Mouse (Mus musculus) stomach, postnatal 0 days (tissue): Measurements from ENCODE around the gene Bcl7b.

Experiments
- CTCF ChIP-seq: IDR thresholded peaks from 2 replicates; pipeline ENCODE4 v1.5.1; 2016; ENCODE audit warnings: antibody characterized with exemption, low read depth, mild to moderate bottlenecking, moderate library complexity
- EP300 ChIP-seq: optimal IDR thresholded peaks from 2 replicates; pipeline ENCODE3; 2016; ENCODE audit warnings: antibody characterized with exemption

DNA sequence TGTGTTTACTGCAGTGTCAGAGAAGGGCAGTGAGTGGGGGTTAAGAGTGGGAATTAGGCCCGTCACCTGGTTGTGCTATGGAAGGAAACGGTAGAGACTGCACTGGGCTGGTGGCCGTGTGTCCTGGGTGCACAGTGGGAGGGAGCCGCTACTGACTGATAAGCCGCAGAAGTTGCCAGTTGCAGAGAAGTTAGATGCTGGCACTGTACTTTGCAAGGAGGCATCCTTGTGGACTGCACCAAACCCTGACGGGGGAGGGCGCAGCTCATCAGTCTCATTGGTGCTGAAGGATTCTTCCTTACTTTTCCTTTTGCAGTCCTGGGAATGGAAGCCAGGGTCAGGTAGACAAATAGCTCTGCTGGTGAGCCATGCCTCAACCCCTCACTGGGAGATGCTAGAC lies 6.4 kb upstream of the Bcl7b start:
- TF ChIP-seq CTCF (no peak), EP300 (no peak)
